Mouse (Mus musculus): ENCODE results near the gene Cpt1a. TPM values are rescaled to one million over a fixed set of nuclear protein-coding genes. Genes with fewer than 3 reads are reported as not detected.

Cpt1a gene
- polyA plus RNA-seq, 1 experiment from 2014 or later: 12.9 TPM

DNA sequence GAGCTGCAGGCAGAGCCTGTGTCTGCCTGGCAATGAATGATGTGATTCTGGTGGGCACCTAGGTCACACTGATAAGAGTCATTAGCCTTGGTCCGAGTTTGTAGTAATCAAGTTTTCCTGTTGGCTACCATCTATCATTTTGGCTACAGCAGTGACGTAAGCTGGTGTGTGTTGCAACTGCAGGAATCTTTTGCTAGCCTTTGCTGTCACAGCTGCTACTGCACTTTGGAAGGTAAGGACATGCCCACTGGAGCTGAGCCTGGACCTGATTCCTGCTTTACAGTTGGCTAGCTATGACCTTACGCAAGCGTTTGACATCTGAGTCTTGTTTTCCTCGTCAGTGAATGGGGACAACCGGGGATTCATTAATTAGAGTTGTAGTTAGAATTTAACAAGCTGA, 11.1 kb downstream of the Cpt1a start:
- no peaks in the 10 kb centered on the region for H3K9me3 ChIP-seq
- no peak overlapping the region for H3K4me2 ChIP-seq (replicated peaks)
- no peak overlapping the region for H3K4me3 ChIP-seq (replicated peaks)
- H3K36me3 ChIP-seq: no peaks in the 10 kb centered on the region
- no peak for ATAC-seq
- H3K9ac ChIP-seq (replicated peaks): no peak overlapping the region
- no peaks in the 10 kb centered on the region for H3K27me3 ChIP-seq
- H3K27ac ChIP-seq: no peak overlapping the region
- peaks cover 18% of the 10 kb centered on the region for H3K4me1 ChIP-seq (replicated peaks)
- 82% methylated on average over 6 of the region's 6 CpGs for WGBS

DNA sequence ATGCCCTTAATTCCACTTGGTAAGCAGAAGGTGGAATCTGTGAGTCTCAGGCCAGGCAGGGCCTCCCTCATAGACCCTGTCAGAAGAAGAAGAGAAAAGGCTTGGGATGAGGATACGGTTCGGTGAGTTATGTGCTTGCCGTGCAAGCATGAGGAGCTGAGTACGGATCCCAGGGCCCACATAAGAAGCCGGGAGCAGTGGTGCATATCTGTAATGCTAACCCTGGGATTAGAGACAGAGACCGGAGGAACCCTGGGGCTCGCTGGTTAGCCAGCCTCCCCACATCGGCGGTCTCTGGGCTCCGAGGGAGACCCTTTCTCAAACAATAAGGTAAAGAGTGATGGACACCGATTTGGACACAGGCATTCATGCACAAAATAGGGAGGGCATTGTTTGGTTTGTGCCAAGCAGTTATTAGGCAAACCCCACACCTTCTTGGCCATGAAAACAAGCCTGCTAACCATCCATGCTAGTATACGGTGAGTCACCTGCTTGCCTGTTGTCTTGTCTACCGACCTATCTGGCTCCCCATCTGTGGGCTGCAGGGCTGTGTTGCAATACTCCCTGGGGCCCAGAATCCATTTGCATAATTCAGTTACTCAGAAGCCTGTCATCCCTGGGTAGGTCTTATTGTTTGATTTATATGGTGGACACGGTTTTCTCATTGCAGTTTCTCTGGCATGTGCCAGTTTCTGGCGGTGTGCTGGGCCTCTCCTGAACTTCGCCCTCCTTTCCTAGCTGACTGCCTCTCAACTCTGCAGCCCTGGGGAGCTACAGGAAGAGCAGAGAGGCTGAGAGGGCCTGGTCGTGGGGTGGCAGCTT, 11.8 kb downstream of the Cpt1a start:
- no peak overlapping the region for H3K4me2 ChIP-seq (replicated peaks)
- peaks cover 18% of the 10 kb centered on the region for H3K4me1 ChIP-seq (replicated peaks)
- 27% methylated on average over 17 of the region's 17 CpGs for WGBS
- H3K36me3 ChIP-seq: no peaks in the 10 kb centered on the region
- no peak overlapping the region for H3K4me3 ChIP-seq (replicated peaks)
- no peaks in the 10 kb centered on the region for H3K27me3 ChIP-seq
- H3K9me3 ChIP-seq: no peaks in the 10 kb centered on the region
- H3K27ac ChIP-seq: 0 out of 2 replicates have a peak overlapping the region, but pooled peaks have one; percentile 14
- ATAC-seq: peak; percentile 64
- no peak overlapping the region for H3K9ac ChIP-seq (replicated peaks)

DNA sequence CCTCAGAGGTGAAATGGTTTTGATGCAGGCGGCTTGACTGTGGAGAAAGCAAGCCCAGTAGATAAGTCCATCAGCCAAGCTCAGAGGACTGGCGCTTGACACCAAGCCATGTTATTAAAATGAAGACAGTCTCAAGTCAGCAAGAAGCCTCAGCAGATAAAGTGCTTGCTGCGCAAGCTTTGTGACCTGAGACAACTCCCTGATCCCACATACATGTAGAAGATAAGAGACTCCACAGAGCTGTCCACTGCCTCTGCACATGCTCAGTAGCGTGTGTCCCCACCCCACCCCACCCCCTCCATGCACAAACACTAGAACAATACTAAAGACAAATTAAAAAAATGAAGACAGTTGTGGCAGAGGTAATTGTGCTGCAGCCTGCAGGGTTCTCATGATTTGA, 12.4 kb downstream of the Cpt1a start:
- 65% methylated on average over 4 of the region's 4 CpGs for WGBS
- no peak overlapping the region for H3K4me3 ChIP-seq (replicated peaks)
- ATAC-seq: peak; percentile 4; the same call in 1 of the 2 replicates
- no peak overlapping the region for H3K4me2 ChIP-seq (replicated peaks)
- no peak overlapping the region for H3K9ac ChIP-seq (replicated peaks)
- H3K27me3 ChIP-seq: no peaks in the 10 kb centered on the region
- H3K36me3 ChIP-seq: no peaks in the 10 kb centered on the region
- H3K4me1 ChIP-seq (replicated peaks): peaks cover 18% of the 10 kb centered on the region
- 0 out of 2 replicates have a peak overlapping the region, but pooled peaks have one; percentile 1 for H3K27ac ChIP-seq
- H3K9me3 ChIP-seq: no peaks in the 10 kb centered on the region

DNA sequence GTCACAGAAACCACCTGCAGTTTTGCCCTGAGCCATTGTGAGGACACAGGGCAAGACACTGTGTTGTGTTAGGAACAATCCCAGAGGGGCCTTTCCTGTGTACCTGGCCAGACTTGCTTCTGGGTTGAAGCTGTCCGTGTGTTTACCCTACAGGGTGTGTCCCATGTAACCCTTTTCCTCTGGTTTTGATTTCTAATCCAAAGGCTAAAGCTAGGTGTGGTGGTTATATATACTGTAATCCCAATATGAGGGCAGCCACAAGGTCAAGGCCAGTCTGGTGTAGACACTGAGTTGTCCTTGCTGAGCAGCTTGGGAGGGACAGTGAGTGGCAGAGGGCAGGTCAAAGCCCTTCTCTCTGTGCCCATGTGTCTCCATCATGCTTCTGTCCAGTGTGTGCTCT, 13.8 kb downstream of the Cpt1a start:
- Histone ChIP-seq H3K4me1 (replicated peaks) (peaks cover 18% of the 10 kb centered on the region), H3K36me3 (no peaks in the 10 kb centered on the region), H3K27me3 (no peaks in the 10 kb centered on the region), H3K27ac (no peak overlapping the region), H3K9ac (replicated peaks) (no peak overlapping the region), H3K4me2 (replicated peaks) (no peak overlapping the region), H3K9me3 (no peaks in the 10 kb centered on the region), H3K4me3 (replicated peaks) (no peak overlapping the region)
- ATAC-seq: no peak
- WGBS: 73% methylated on average over 1 of the region's 1 CpGs

DNA sequence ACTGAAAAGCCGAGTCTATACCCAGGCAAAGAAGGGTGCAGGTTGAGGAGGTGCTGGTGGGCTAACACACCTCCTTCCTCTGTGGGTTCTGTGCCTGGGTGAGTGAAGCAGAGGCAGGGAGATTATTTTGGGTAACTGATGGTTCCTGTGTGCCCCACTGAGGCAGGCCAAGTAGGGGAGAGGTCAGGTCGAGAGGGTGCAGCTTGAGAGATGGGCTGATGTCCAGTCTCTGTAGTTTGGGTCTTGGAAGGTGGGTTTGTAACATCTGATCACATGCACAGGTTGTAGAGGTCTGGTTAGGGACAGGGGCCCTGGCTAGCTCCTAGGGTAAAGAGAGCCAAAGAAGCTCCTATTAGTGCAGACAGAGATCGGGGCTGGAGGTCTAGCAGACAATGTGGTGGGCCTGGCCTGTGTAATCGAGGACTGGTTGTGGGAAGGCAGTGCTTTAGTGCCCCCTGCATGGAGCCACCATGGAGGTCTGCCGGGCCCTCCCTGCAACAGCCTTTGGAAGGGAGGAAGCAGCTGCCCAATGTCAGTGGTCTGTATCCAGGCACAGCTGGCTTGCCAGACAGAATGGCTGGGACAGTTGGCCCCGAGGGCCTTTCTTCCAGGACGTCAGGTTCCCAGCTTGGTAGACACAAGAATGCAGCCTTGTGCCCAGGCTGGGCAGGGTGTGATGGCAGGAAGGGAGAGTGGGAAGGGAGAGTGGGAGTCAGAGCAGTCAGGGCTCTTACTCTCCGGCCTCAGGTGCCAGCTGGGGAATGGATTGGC, 14.5 kb downstream of the Cpt1a start:
- Histone ChIP-seq H3K36me3 (no peaks in the 10 kb centered on the region), H3K4me3 (replicated peaks) (no peak overlapping the region), H3K9me3 (no peaks in the 10 kb centered on the region), H3K4me1 (replicated peaks) (peaks cover 18% of the 10 kb centered on the region), H3K4me2 (replicated peaks) (no peak overlapping the region), H3K27ac (no peak overlapping the region), H3K9ac (replicated peaks) (no peak overlapping the region), H3K27me3 (no peaks in the 10 kb centered on the region)
- 66% methylated on average over 8 of the region's 8 CpGs for WGBS
- no peak for ATAC-seq

DNA sequence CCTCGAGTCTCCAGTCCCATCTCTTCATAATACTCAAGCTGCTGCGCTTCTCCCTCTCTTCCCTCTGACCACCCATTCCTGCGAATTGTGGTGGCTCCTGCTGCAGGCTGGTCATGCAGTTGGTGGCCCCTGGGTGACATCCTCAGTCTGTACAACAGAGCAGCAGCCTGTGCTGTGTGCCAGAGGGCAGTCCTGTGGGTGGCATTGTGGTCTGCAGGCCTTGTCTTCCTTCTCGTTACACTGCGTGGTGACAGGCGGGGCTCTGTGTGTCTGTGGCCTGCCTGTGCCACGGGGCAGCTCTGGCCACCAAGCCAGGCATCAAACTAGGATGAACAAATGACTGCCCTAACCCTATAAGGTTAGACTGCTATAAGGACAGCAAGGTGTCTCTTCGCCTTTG, 17.1 kb downstream of the Cpt1a start:
- H3K4me1 ChIP-seq (replicated peaks): peaks cover 9% of the 10 kb centered on the region
- H3K9ac ChIP-seq (replicated peaks): no peak overlapping the region
- ATAC-seq: no peak
- H3K36me3 ChIP-seq: no peaks in the 10 kb centered on the region
- H3K9me3 ChIP-seq: no peaks in the 10 kb centered on the region
- no peak overlapping the region for H3K4me2 ChIP-seq (replicated peaks)
- H3K4me3 ChIP-seq (replicated peaks): no peak overlapping the region
- no peaks in the 10 kb centered on the region for H3K27me3 ChIP-seq
- WGBS: 84% methylated on average over 8 of the region's 8 CpGs
- H3K27ac ChIP-seq: no peak overlapping the region

DNA sequence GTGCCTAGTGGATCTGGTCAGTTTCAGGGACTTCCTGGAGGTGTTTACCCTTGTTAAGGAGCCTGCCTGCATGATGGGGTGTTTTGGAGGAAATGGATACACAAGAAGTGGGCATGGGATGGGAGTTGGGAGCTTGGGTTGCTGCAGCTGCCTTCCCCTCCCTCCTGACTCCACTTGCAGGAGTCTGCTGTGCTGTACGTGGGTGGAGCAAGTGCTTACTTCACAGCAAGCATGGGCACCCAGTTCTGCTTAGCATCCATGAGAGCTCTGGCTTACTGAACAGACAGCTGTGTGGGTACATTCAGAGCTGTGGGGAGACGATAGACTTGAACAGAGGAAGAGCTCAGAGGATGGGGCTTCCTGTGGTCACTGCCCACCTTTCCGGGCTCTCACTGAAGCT, 18.9 kb downstream of the Cpt1a start:
- Histone ChIP-seq H3K4me1 (replicated peaks) (no peaks in the 10 kb centered on the region), H3K36me3 (no peaks in the 10 kb centered on the region), H3K27ac (no peak overlapping the region), H3K4me2 (replicated peaks) (no peak overlapping the region), H3K9me3 (no peaks in the 10 kb centered on the region), H3K9ac (replicated peaks) (no peak overlapping the region), H3K27me3 (no peaks in the 10 kb centered on the region), H3K4me3 (replicated peaks) (no peak overlapping the region)
- WGBS: 81% methylated on average over 3 of the region's 3 CpGs
- ATAC-seq: no peak

DNA sequence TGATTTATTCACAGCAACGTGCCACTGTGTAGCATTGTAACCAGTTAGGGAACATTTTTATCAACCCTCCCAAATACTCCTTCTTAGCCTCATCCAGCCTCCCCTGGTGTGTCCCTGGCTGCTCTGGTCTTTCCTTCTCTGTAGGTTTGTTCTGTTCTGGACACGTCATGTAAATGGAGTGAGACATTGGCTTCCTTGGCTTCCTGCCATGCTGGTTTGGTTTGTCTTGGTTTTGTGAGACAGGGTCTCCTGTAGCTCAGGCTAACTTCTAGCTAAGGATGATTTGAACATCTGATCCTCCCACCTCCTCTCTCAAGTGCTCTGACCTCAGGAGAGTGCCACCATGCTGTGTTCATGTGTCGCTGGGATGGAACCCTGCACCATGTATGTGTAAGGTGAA, 21.8 kb downstream of the Cpt1a start:
- Histone ChIP-seq H3K4me1 (replicated peaks) (no peaks in the 10 kb centered on the region), H3K4me3 (replicated peaks) (no peak overlapping the region), H3K27ac (no peak overlapping the region), H3K4me2 (replicated peaks) (no peak overlapping the region), H3K36me3 (no peaks in the 10 kb centered on the region), H3K27me3 (no peaks in the 10 kb centered on the region), H3K9me3 (no peaks in the 10 kb centered on the region), H3K9ac (replicated peaks) (no peak overlapping the region)
- ATAC-seq: no peak
- WGBS: 74% methylated on average over 3 of the region's 3 CpGs

DNA sequence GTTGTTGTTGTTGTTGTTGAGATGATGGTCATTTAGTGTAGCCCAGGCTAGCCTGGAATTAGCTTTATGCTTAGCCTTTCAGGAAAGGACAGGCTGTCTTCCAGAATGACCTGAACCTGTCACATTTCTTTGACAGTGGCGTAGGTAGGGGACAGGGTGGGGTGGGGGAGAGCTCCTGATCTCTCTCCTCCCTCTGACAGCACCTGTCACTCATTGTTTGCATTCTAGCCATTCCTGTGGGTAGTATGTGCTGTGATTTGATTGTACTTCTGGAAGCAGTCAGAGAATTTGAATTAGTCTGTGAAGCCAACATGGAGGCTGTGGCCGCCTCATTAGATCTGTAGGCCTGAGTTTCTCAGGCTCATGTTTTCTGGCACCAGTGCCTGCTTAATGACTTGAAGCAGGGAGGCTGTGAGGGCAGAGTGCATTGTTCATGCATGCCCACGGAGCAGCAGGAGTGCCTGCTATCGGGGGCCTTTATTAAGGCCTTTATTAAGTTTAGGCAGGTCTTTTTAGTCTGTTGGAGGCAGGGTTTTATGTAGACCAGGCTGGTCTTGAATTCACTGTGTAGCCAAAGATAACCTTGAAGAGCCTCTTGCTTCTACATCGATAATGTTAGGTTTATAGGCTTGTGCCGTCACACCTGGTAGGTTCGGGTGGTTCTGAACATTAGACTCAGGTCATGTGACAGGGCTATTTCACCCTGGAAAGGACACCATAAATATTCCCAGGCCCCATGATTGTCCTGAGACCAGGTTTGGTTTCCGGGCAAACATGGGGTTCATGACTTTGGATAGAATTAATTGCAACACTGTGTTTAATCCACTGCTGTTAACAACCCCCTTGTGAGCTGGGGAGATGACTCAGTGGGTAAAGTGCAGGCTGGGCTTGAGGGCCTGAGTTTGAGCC, 22.8 kb downstream of the Cpt1a start:
- ATAC-seq: no peak
- H3K36me3 ChIP-seq: no peaks in the 10 kb centered on the region
- no peaks in the 10 kb centered on the region for H3K9me3 ChIP-seq
- no peak overlapping the region for H3K4me3 ChIP-seq (replicated peaks)
- no peaks in the 10 kb centered on the region for H3K27me3 ChIP-seq
- 80% methylated on average over 8 of the region's 8 CpGs for WGBS
- no peak overlapping the region for H3K4me2 ChIP-seq (replicated peaks)
- H3K9ac ChIP-seq (replicated peaks): no peak overlapping the region
- H3K4me1 ChIP-seq (replicated peaks): no peaks in the 10 kb centered on the region
- H3K27ac ChIP-seq: no peak overlapping the region

DNA sequence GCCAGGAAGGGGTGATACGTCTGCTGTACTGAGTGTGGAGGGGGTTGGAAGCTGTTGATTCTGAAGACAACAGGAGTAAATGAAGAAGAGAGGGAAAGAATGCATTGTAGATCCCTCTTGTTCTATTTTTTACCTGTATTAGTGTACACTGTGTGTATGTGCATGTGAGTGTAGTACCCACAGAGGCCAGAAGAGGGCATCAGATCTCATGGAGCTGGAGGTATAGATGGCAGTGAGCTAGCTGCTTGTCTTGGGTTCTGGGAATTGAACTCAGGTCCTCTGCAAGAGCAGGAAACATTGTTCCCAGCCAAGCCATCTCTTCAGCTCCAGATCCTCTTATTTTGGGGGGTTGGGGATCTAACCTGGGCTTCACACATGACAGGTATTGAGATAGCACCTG, 25.6 kb downstream of the Cpt1a start:
- H3K36me3 ChIP-seq: no peaks in the 10 kb centered on the region
- no peak overlapping the region for H3K27ac ChIP-seq
- H3K27me3 ChIP-seq: no peaks in the 10 kb centered on the region
- no peaks in the 10 kb centered on the region for H3K9me3 ChIP-seq
- no peak overlapping the region for H3K4me3 ChIP-seq (replicated peaks)
- H3K4me1 ChIP-seq (replicated peaks): no peaks in the 10 kb centered on the region
- H3K4me2 ChIP-seq (replicated peaks): no peak overlapping the region
- WGBS: 100% methylated on average over 1 of the region's 1 CpGs
- ATAC-seq: no peak
- H3K9ac ChIP-seq (replicated peaks): no peak overlapping the region

DNA sequence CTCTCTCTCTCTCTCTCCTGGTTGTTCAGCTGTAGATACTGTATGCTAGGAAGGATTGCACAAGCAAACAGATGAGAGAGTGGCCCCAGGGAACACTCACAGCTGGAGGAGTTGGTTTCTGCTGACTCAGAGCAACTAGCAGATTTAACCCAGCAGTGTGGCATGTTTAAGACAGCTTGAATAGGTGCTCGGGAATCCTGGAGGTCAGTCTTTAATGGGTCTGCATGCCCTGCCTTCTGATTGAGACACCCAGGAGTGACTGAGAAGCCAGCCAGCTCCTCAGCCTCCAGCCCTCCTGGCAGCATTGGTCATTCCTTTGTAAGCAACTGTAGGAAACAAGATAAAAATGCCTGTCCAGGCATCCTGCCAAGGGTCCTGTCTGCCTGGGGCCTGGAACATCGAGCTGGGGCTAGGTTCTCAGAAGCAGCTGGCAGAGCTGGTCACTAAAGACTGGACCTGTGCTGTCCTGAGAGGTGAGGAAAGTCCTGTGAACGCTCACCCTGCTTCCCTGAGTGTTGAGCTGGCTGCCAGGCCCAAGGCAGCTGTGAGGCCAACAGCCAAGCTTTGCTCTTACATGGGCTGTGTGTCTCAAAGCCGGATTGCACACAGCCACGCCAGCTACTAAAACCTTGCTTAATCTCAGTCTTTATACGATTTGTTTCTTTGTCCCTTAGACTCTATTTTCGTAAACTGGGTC, 31.4 kb downstream of the Cpt1a start:
- no peaks in the 10 kb centered on the region for H3K27me3 ChIP-seq
- no peak for ATAC-seq
- H3K9me3 ChIP-seq: no peaks in the 10 kb centered on the region
- no peak overlapping the region for H3K9ac ChIP-seq (replicated peaks)
- H3K4me3 ChIP-seq (replicated peaks): no peak overlapping the region
- WGBS: 77% methylated on average over 7 of the region's 7 CpGs
- H3K27ac ChIP-seq: no peak overlapping the region
- no peak overlapping the region for H3K4me2 ChIP-seq (replicated peaks)
- H3K4me1 ChIP-seq (replicated peaks): no peaks in the 10 kb centered on the region
- H3K36me3 ChIP-seq: no peaks in the 10 kb centered on the region
